Mouse (Mus musculus) lung, adult 2 months (tissue): ENCODE results near the gene Tead1.

Experiments used
- CTCF ChIP-seq: fragments of 200-500 bp; IDR thresholded peaks from 2 replicates; pipeline ENCODE4 v1.5.1; 2011; ENCODE audit warnings: mild to moderate bottlenecking, low read length, control low read depth; ENCODE audit not compliant: insufficient read depth
- POLR2A ChIP-seq: fragments of 200-500 bp; IDR thresholded peaks from 2 replicates; pipeline ENCODE4 v1.6.1; 2011; ENCODE audit warnings: low read depth, mild to moderate bottlenecking, control low read depth, low read length, borderline replicate concordance; ENCODE audit errors: extremely low read depth

- peak; percentile 50 for TF ChIP-seq CTCF
- TF ChIP-seq POLR2A = no peak
Observed at GRCm38 (mm10) chr7:112868551-112869465, 189.7 kb downstream of the Tead1 start.
